Mouse (Mus musculus): ENCODE results near the gene Nras. TPM values are rescaled to one million over a fixed set of nuclear protein-coding genes. Genes with fewer than 3 reads are reported as not detected.

Gene Nras
- polyA plus RNA-seq, 1 experiment from 2014 or later: 123 TPM

- Histone ChIP-seq H3K4me3 (no peak within 1 kb of the TSS), H3K27me3 (ENCODE audit: low read depth, poor library complexity, severe bottlenecking) (no peaks in the 10 kb centered on the region), H3K9me3 (replicated peaks) (no peaks in the 10 kb centered on the region), H3K27ac (no peak within 1 kb of the TSS), H3K4me1 (no peaks in the 10 kb centered on the region), H3K36me3 (peaks cover 12% of the 10 kb centered on the region)
- DNase-seq (ENCODE audit: low spot score): no peak
- 70% methylated on average over 5 of the region's 5 CpGs for WGBS
These were observed 15.7 kb downstream of the Nras start, which contains the start of gene Ampd1 for GRCm38 (mm10) chr3:103073771-103074170. Ampd1 (plus strand) TSS chr3:103074014.

- Histone ChIP-seq H3K4me1 (no peaks in the 10 kb centered on the region), H3K9me3 (replicated peaks) (no peaks in the 10 kb centered on the region), H3K27ac (no peak overlapping the region), H3K36me3 (no peaks in the 10 kb centered on the region), H3K4me3 (no peak overlapping the region), H3K27me3 (ENCODE audit: low read depth, poor library complexity, severe bottlenecking) (no peaks in the 10 kb centered on the region)
- 92% methylated on average over 9 of the region's 9 CpGs for WGBS
- DNase-seq (ENCODE audit: low spot score): no peak
These were observed 17.8 kb downstream of the Nras start for GRCm38 (mm10) chr3:103075871-103076270.

DNA sequence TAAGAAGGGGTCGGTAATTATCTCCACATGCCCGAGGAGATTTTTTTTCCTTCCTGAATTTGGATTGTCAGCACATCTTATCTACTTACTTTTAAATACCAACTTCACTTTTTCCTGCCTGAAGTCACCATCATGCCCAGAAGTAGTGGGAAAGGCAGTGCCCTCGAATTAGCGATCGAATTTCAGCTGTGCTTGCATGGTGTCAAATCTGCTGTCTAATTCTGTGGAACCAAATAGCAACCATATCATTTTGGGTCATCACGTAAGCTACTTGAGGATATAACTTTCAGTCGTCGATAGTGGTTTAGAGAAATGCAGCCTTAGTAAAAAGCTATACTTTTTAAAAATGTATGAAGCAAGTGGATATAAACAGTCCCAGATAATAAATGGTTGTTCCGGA lies 18.4 kb downstream of the Nras start:
- WGBS: 89% methylated on average over 9 of the region's 9 CpGs
- Histone ChIP-seq H3K27me3 (ENCODE audit: low read depth, poor library complexity, severe bottlenecking) (no peaks in the 10 kb centered on the region), H3K4me1 (no peaks in the 10 kb centered on the region), H3K4me3 (no peak overlapping the region), H3K27ac (no peak overlapping the region), H3K9me3 (replicated peaks) (no peaks in the 10 kb centered on the region), H3K36me3 (no peaks in the 10 kb centered on the region)
- no peak for DNase-seq (ENCODE audit: low spot score)

GRCm38 (mm10) chr3:103079301-103079700 lies 21.2 kb downstream of the Nras start:
- DNase-seq (ENCODE audit: low spot score): no peak
- Histone ChIP-seq H3K4me1 (no peaks in the 10 kb centered on the region), H3K27me3 (ENCODE audit: low read depth, poor library complexity, severe bottlenecking) (no peaks in the 10 kb centered on the region), H3K4me3 (no peak overlapping the region), H3K27ac (no peak overlapping the region), H3K9me3 (replicated peaks) (no peaks in the 10 kb centered on the region), H3K36me3 (no peaks in the 10 kb centered on the region)
- 94% methylated on average over 8 of the region's 9 CpGs for WGBS

DNA sequence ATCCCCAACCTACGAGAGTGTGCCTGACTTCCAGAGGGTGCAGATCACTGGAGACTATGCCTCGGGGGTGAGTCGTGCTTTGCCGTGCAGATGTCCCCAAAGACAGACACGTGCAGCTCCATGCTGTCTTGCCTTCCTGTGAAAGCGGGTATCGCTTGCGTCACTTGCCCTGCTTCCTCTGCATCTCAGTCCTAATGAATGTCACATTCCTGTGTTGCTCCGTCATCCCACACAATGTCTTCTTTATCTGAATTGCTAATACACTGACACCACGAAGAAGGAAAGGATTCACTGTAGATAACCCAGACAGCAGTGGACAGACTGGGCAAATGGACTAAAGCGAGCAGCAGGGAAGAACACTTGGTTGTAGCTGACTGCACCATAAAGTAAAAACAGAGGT lies 23.0 kb downstream of the Nras start:
- no peaks in the 10 kb centered on the region for H3K4me1 ChIP-seq
- H3K27me3 ChIP-seq (ENCODE audit: low read depth, poor library complexity, severe bottlenecking): no peaks in the 10 kb centered on the region
- no peak for DNase-seq (ENCODE audit: low spot score)
- H3K4me3 ChIP-seq: no peak overlapping the region
- no peaks in the 10 kb centered on the region for H3K9me3 ChIP-seq (replicated peaks)
- WGBS: 82% methylated on average over 11 of the region's 11 CpGs
- H3K27ac ChIP-seq: no peak overlapping the region
- no peaks in the 10 kb centered on the region for H3K36me3 ChIP-seq

DNA sequence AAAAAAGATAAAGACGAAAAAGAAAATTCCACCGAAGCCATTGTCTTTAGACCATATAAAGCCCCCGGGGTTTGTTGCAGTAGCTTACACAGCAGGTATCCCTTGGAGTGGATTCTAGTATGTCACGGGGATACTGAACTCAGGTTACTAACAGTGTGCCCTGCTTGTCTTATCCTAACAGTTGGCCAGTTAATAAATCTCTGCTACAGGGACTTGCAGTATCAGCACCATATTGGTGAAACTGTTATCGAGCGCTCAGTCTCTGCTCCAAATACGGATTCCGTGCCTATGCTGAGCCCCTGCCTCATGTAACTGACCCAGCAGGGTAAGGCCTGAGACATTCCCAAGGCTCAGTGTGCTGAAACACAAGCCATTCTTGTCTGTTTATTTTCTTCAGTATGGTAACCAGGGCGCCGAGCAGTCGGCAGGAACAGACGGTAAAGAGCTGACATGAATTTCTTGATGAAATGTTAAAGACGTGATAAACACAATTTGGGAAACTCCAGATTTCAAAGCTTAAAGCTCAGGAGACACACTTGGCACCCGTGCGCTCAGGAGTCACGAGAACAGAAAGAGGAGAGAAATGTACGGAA lies 23.9 kb downstream of the Nras start:
- H3K4me3 ChIP-seq: no peak overlapping the region
- no peak overlapping the region for H3K27ac ChIP-seq
- 91% methylated on average over 17 of the region's 17 CpGs for WGBS
- no peaks in the 10 kb centered on the region for H3K27me3 ChIP-seq (ENCODE audit: low read depth, poor library complexity, severe bottlenecking)
- DNase-seq (ENCODE audit: low spot score): no peak
- H3K9me3 ChIP-seq (replicated peaks): no peaks in the 10 kb centered on the region
- no peaks in the 10 kb centered on the region for H3K36me3 ChIP-seq
- no peaks in the 10 kb centered on the region for H3K4me1 ChIP-seq

- Histone ChIP-seq H3K36me3 (no peaks in the 10 kb centered on the region), H3K4me3 (no peak overlapping the region), H3K4me1 (no peaks in the 10 kb centered on the region), H3K9me3 (replicated peaks) (no peaks in the 10 kb centered on the region), H3K27ac (no peak overlapping the region), H3K27me3 (ENCODE audit: low read depth, poor library complexity, severe bottlenecking) (no peaks in the 10 kb centered on the region)
- WGBS: 90% methylated on average over 5 of the region's 5 CpGs
- DNase-seq (ENCODE audit: low spot score): no peak
These were observed 24.7 kb downstream of the Nras start for GRCm38 (mm10) chr3:103082761-103083160.

GRCm38 (mm10) chr3:103085986-103086385 lies 27.9 kb downstream of the Nras start:
- no peaks in the 10 kb centered on the region for H3K9me3 ChIP-seq (replicated peaks)

DNA sequence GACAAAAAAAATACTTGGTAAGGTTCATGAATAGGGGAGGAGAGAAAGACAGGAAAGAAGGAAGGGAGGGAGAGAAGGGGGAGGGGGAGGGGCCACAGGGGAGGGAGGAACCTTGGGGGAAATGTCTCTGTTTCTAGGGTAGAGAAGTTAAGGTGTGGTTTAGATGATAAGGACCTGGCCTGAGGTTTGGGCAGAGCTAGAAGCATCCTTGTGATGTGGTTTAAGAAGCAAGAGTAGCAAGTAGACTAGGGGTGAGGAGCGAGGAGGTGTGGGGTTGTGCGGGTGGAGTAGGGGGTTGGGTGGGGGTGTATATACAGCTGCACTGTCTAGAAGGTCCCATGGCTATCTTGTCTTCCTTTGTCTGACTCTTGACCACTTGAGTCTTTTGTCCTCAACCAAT lies 33.7 kb downstream of the Nras start:
- Histone ChIP-seq H3K4me1 (no peaks in the 10 kb centered on the region), H3K9me3 (replicated peaks) (no peaks in the 10 kb centered on the region), H3K36me3 (no peaks in the 10 kb centered on the region), H3K4me3 (no peak overlapping the region), H3K27me3 (ENCODE audit: low read depth, poor library complexity, severe bottlenecking) (no peaks in the 10 kb centered on the region), H3K27ac (no peak overlapping the region)
- no peak for DNase-seq (ENCODE audit: low spot score)
- 100% methylated on average over 2 of the region's 2 CpGs for WGBS

More at GRCm38 (mm10) chr3:103085986-103086385, 27.9 kb downstream of the Nras start:
- no peaks in the 10 kb centered on the region for H3K27me3 ChIP-seq (ENCODE audit: low read depth, poor library complexity, severe bottlenecking)
- DNase-seq (ENCODE audit: low spot score): no peak
- WGBS: 79% methylated on average over 3 of the region's 3 CpGs
- H3K4me3 ChIP-seq: no peak overlapping the region
- H3K27ac ChIP-seq: no peak overlapping the region
- no peaks in the 10 kb centered on the region for H3K4me1 ChIP-seq
- H3K36me3 ChIP-seq: no peaks in the 10 kb centered on the region

- no peak for DNase-seq (ENCODE audit: low spot score)
- H3K4me1 ChIP-seq: peaks cover 14% of the 10 kb centered on the region
These were observed 40.6 kb downstream of the Nras start for GRCm38 (mm10) chr3:103098662-103099061.

GRCm38 (mm10) chr3:103099667-103100066 lies 41.6 kb downstream of the Nras start:
- Histone ChIP-seq H3K4me1 (peaks cover 14% of the 10 kb centered on the region), H3K4me3 (no peak overlapping the region), H3K9me3 (replicated peaks) (no peaks in the 10 kb centered on the region), H3K27me3 (ENCODE audit: low read depth, poor library complexity, severe bottlenecking) (peaks cover 28% of the 10 kb centered on the region), H3K36me3 (no peaks in the 10 kb centered on the region), H3K27ac (no peak overlapping the region)
- WGBS: 82% methylated on average over 6 of the region's 6 CpGs
- no peak for DNase-seq (ENCODE audit: low spot score)

More at GRCm38 (mm10) chr3:103098662-103099061, 40.6 kb downstream of the Nras start:
- H3K36me3 ChIP-seq: no peaks in the 10 kb centered on the region
- no peaks in the 10 kb centered on the region for H3K9me3 ChIP-seq (replicated peaks)
- no peak overlapping the region for H3K4me3 ChIP-seq
- no peak overlapping the region for H3K27ac ChIP-seq
- 79% methylated on average over 23 of the region's 23 CpGs for WGBS
- peaks cover 18% of the 10 kb centered on the region for H3K27me3 ChIP-seq (ENCODE audit: low read depth, poor library complexity, severe bottlenecking)

DNA sequence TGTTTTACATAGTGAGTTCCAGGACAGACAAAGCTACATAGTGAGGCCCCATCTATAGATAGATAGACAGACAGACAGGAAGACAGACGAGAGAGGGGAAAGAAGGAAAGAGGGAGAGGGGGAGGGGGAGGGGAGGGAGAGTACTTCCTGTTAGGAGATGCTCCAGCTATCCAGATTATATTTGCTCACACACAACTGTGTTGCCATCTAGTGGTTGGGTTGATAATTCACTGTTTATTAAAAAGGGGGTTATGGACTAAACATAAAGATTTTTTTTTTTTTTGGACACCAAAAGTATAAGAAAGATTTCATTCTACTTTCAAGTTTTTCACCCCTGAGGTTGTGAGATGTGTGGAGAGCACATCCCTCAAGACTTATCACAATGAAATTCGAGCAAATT lies 42.6 kb downstream of the Nras start:
- no peak for DNase-seq (ENCODE audit: low spot score)
- Histone ChIP-seq H3K27me3 (ENCODE audit: low read depth, poor library complexity, severe bottlenecking) (peaks cover 31% of the 10 kb centered on the region), H3K27ac (no peak overlapping the region), H3K9me3 (replicated peaks) (no peaks in the 10 kb centered on the region), H3K36me3 (no peaks in the 10 kb centered on the region), H3K4me3 (no peak overlapping the region), H3K4me1 (peaks cover 14% of the 10 kb centered on the region)
- 75% methylated on average over 2 of the region's 2 CpGs for WGBS

DNA sequence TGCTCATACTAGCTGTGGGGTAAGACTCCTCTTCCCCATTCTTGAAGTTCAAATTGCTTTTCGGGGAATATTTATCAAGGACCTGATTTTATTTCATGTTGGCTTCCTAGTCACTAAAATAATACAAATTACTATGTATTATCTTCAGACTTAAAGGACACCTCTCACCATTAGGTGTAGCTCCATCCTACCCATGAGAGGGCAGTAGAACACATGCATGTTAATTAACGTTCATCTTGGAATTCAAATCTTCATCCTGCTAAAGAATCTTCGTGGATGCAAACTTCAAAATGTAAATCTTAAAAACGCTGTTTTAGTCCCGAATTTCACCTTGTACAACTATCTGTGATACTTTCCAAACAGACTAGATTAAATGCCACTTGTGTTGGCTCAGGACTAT lies 43.1 kb downstream of the Nras start:
- peaks cover 31% of the 10 kb centered on the region for H3K27me3 ChIP-seq (ENCODE audit: low read depth, poor library complexity, severe bottlenecking)
- no peak overlapping the region for H3K27ac ChIP-seq
- H3K4me1 ChIP-seq: peaks cover 14% of the 10 kb centered on the region
- WGBS: 61% methylated on average over 5 of the region's 5 CpGs
- DNase-seq (ENCODE audit: low spot score): no peak
- no peaks in the 10 kb centered on the region for H3K36me3 ChIP-seq
- H3K9me3 ChIP-seq (replicated peaks): no peaks in the 10 kb centered on the region
- H3K4me3 ChIP-seq: no peak overlapping the region

- Histone ChIP-seq H3K4me1 (peaks cover 14% of the 10 kb centered on the region), H3K27ac (peak overlapping the region; percentile 83), H3K27me3 (ENCODE audit: low read depth, poor library complexity, severe bottlenecking) (peaks cover 31% of the 10 kb centered on the region), H3K36me3 (no peaks in the 10 kb centered on the region), H3K9me3 (replicated peaks) (no peaks in the 10 kb centered on the region), H3K4me3 (peak overlapping the region; percentile 79)
- 2% methylated on average over 14 of the region's 14 CpGs for WGBS
- DNase-seq (ENCODE audit: low spot score): no peak
These were observed 43.8 kb downstream of the Nras start for GRCm38 (mm10) chr3:103101909-103102308.

All from limb, embryonic 10.5 days (tissue).